ENCODE assay signal across 25 mouse cellular contexts in the genomic region with DNA sequence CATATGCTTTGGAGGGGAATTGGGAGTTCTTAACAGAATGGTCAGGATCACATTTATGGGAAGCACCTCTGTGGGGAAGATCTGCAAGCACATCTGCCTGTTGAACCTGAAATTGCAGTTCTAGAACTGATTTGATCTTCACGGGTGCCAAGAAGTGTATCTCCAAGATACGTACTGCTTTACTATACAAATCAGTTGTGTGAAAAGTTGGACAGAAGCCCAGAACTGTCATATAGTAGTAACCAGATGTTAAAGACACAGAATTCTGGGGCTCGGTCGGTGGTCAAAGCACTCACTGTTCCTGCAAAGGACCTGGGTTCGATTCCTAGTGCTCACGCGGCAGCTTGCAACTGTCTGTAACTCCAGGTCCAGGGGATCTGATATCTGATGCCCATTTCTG.
DNase-seq lines count a peak whose midpoint lies in the region; ATAC-seq lines count a peak whose summit lies in the region.
"Had no signal": no experiment of that assay in that cellular context is flagged by ENCODE, and none has a peak within 500 bp of the region (broad histone marks: within the 10 kb centered on the region; RNA-seq: fewer than 3 reads in every experiment).

No protein-coding gene starts in this region.

- 91% methylated on average over 7 of the region's 7 CpGs for WGBS in midbrain, embryonic 14.5 days
- WGBS in midbrain, embryonic 10.5 days = 95% methylated on average over 7 of the region's 7 CpGs

- H3K36me3 ChIP-seq in midbrain, embryonic 14.5 days (ENCODE audit: control insufficient read depth, insufficient read depth, low read length) = no peaks in the 10 kb centered on the region
- H3K36me3 ChIP-seq in midbrain, embryonic 10.5 days = no peaks in the 10 kb centered on the region
- H3K36me3 ChIP-seq: embryonic facial prominence, embryonic 12.5 days; hindbrain, embryonic 10.5 days; hindbrain, embryonic 13.5 days; intestine, embryonic 15.5 days had no signal

- no peak overlapping the region for H3K9ac ChIP-seq in midbrain, embryonic 14.5 days (replicated peaks; ENCODE audit: low read length)
- H3K9ac ChIP-seq: embryonic facial prominence, embryonic 12.5 days; forebrain, embryonic 13.5 days; hindbrain, embryonic 13.5 days; intestine, embryonic 15.5 days had no signal

- H3K4me3 ChIP-seq in midbrain, embryonic 14.5 days (replicated peaks; ENCODE audit: low read depth, low read length) = no peak overlapping the region
- no peak overlapping the region for H3K4me3 ChIP-seq in midbrain, embryonic 10.5 days
- H3K4me3 ChIP-seq: embryonic facial prominence, embryonic 12.5 days; erythroblast, embryonic 14.5 days; forebrain, embryonic 13.5 days; hindbrain, embryonic 10.5 days; hindbrain, embryonic 13.5 days; intestine, embryonic 15.5 days had no signal

- ATAC-seq in midbrain, embryonic 14.5 days (ENCODE audit: low FRiP score, low TSS enrichment) = no peak
- ATAC-seq: CD4-positive, CD25-positive, alpha-beta regulatory T cell, adult 4 months; forebrain, embryonic 13.5 days; forebrain, embryonic 16.5 days; hindbrain, embryonic 16.5 days had no signal

- H3K9me3 ChIP-seq in midbrain, embryonic 14.5 days (ENCODE audit: control insufficient read depth, low read length) = peaks cover 4% of the 10 kb centered on the region; the same call in 1 of the 2 replicates
- no peaks in the 10 kb centered on the region; the same call in 1 of the 2 replicates for H3K9me3 ChIP-seq in midbrain, embryonic 10.5 days (replicated peaks)
- H3K9me3 ChIP-seq: embryonic facial prominence, embryonic 12.5 days; forebrain, embryonic 13.5 days; hindbrain, embryonic 13.5 days; intestine, embryonic 15.5 days had no signal

- H3K4me2 ChIP-seq in midbrain, embryonic 14.5 days (ENCODE audit: low read length) = no peak overlapping the region
- H3K4me2 ChIP-seq: embryonic facial prominence, embryonic 12.5 days; forebrain, embryonic 13.5 days; heart, embryonic 11.5 days; hindbrain, embryonic 13.5 days; intestine, embryonic 15.5 days had no signal

- DNase-seq in heart, adult 11 months = peak; percentile 11
- no peak for DNase-seq in heart, postnatal 14 days
- no peak for DNase-seq in midbrain, embryonic 14.5 days
- no peak for DNase-seq in midbrain, embryonic 10.5 days (ENCODE audit: low spot score)
- peak; percentile 19 for DNase-seq in NIH3T3 (ENCODE audit: low read depth)
- DNase-seq in cerebellum, adult 11-12 months = no peak
- DNase-seq: adrenal gland, adult 2 months; adrenal gland, postnatal 14 days; cerebellum, adult 11 months; cerebellum, adult 9-10 months; cerebellum, postnatal 14 days; gastrocnemius, postnatal 10 days; gastrocnemius, postnatal 36 days; heart, postnatal 36 days; kidney, adult 11 months had no signal

- H3K27me3 ChIP-seq in midbrain, embryonic 14.5 days (ENCODE audit: control insufficient read depth, insufficient read depth, low read length) = no peaks in the 10 kb centered on the region
- no peaks in the 10 kb centered on the region for H3K27me3 ChIP-seq in midbrain, embryonic 10.5 days (ENCODE audit: low read depth, poor library complexity, severe bottlenecking)
- H3K27me3 ChIP-seq: embryonic facial prominence, embryonic 12.5 days; forebrain, embryonic 13.5 days; hindbrain, embryonic 13.5 days; intestine, embryonic 15.5 days had no signal

- intact Hi-C loops in heart, postnatal 14 days (cut with DNase I) = no loop called here

- H3K4me1 ChIP-seq in midbrain, embryonic 14.5 days (ENCODE audit: control insufficient read depth, insufficient read depth, low read length) = 0 out of 2 replicates have a peak, but pooled peaks cover 6% of the 10 kb centered on the region
- peaks cover 10% of the 10 kb centered on the region for H3K4me1 ChIP-seq in midbrain, embryonic 10.5 days
- H3K4me1 ChIP-seq: embryonic facial prominence, embryonic 12.5 days; forebrain, embryonic 13.5 days; intestine, embryonic 15.5 days had no signal

- H3K27ac ChIP-seq in midbrain, embryonic 14.5 days (replicated peaks; ENCODE audit: low read depth, low read length) = 0 out of 2 replicates have a peak overlapping the region, but pooled peaks have one; percentile 13
- no peak overlapping the region for H3K27ac ChIP-seq in midbrain, embryonic 10.5 days (replicated peaks)
- H3K27ac ChIP-seq: embryonic facial prominence, embryonic 12.5 days; forebrain, embryonic 13.5 days; hindbrain, embryonic 10.5 days; intestine, embryonic 15.5 days had no signal

Comparison
In these comparisons a context has a peak if more than half of its experiments do, and no peak if none do; other contexts are left out.
1. DNase-seq: peak in heart, adult 11 months (single experiment) and NIH3T3 (single experiment); none in heart, postnatal 14 days (0 of 2), midbrain, embryonic 14.5 days (single experiment), midbrain, embryonic 10.5 days (single experiment) and cerebellum, adult 11-12 months (single experiment).